Mouse (Mus musculus) limb, embryonic 14.5 days (tissue): ENCODE measurements around the gene Sstr3. TPM values are rescaled to one million over a fixed set of nuclear protein-coding genes. Genes with fewer than 3 reads are reported as not detected.

Experiments
- ATAC-seq: fragments of 200-750 bp; cut with Nextera tagmentation; 2 replicates; pipeline ENCODE4 v1.8.0; 2017; ENCODE audit warnings: low read depth, moderate number of reproducible peaks, moderate TSS enrichment; ENCODE audit not compliant: low FRiP score
- DNase-seq: peaks from one replicate; pipeline ENCODE4 v3.0.0-alpha.2; 2015; ENCODE audit warnings: low spot score
- H3K27ac ChIP-seq: fragments of 300-500 bp; sonication (generic); replicated peaks from 2 replicates; pipeline ENCODE4 v1.5.1; 2014; ENCODE audit warnings: low read depth, mild to moderate bottlenecking, low read length, moderate library complexity, mixed read lengths
- H3K27me3 ChIP-seq: fragments of 300-500 bp; sonication (generic); 2 replicates; pipeline ENCODE4 v1.6.1; 2014; ENCODE audit warnings: low read length, mixed read lengths; ENCODE audit not compliant: control insufficient read depth, insufficient read depth
- H3K36me3 ChIP-seq: fragments of 300-500 bp; sonication (generic); 2 replicates; pipeline ENCODE4 v1.6.1; 2014; ENCODE audit warnings: mild to moderate bottlenecking, low read length, moderate library complexity, mixed read lengths; ENCODE audit not compliant: control insufficient read depth, insufficient read depth
- H3K4me1 ChIP-seq: fragments of 300-500 bp; sonication (generic); 2 replicates; pipeline ENCODE4 v1.6.1; 2014; ENCODE audit warnings: antibody characterized with exemption, low read length, mixed read lengths; ENCODE audit not compliant: control insufficient read depth, insufficient read depth
- H3K4me2 ChIP-seq: fragments of 300-500 bp; sonication (generic); replicated peaks from 2 replicates; pipeline ENCODE4 v1.6.1; 2014; ENCODE audit warnings: low read depth, mild to moderate bottlenecking, low read length, moderate library complexity; ENCODE audit not compliant: severe bottlenecking
- H3K4me3 ChIP-seq: fragments of 300-500 bp; sonication (generic); replicated peaks from 2 replicates; pipeline ENCODE4 v1.5.1; 2014; ENCODE audit warnings: low read length
- H3K9ac ChIP-seq: fragments of 300-500 bp; sonication (generic); 2 replicates; pipeline ENCODE4 v1.6.1; 2014; ENCODE audit warnings: mild to moderate bottlenecking, low read depth, low read length, moderate library complexity; ENCODE audit not compliant: severe bottlenecking
- H3K9me3 ChIP-seq: fragments of 300-500 bp; sonication (generic); 2 replicates; pipeline ENCODE4 v1.6.1; 2016; ENCODE audit warnings: low read length; ENCODE audit not compliant: control insufficient read depth
- POLR2A ChIP-seq: fragments of 200-500 bp; IDR thresholded peaks from 2 replicates; pipeline ENCODE4 v1.8.0; 2012; ENCODE audit warnings: inconsistent platforms, mild to moderate bottlenecking, moderate library complexity, borderline replicate concordance; ENCODE audit not compliant: insufficient read depth, insufficient read length; ENCODE audit errors: extremely low read depth
- WGBS: fragments of 180-500 bp; shearing (Covaris S2); extraction: QIAGEN DNeasy Blood & Tissue Kit; methylation state at CpG from one replicate; pipeline ENCODE4 v1.1.7; 2014; 5-methylcytosine and 5-hydroxymethylcytosine counted together
- polyA plus RNA-seq, 2 experiments: library from polyadenylated mRNA; depleted of rRNA in 1 of 2; stranded (reverse) in 1 of 2; unstranded in 1 of 2; fragments of >200 nt; fragmentation: Nextera tagmentation in 1 of 2; extraction: Ambion mirVana in 1 of 2; gene quantifications; 2 replicates each; pipeline versions ENCODE4 v1.2.1 to v1.2.3; 2012 to 2014

The Sstr3 gene
- polyA plus RNA-seq, 2 experiments = 0.05 TPM; not detected in 1

GRCm38 (mm10) chr15:78583352-78583751 is 38.9 kb upstream of the Sstr3 start:
- no peak overlapping the region for H3K4me3 ChIP-seq
- H3K36me3 ChIP-seq = no peaks in the 10 kb centered on the region
- WGBS = 17% methylated on average over 11 of the region's 11 CpGs
- no peak for ATAC-seq
- DNase-seq = no peak
- no peak overlapping the region for H3K9ac ChIP-seq
- H3K4me2 ChIP-seq = no peak overlapping the region
- no peak overlapping the region for H3K27ac ChIP-seq
- H3K27me3 ChIP-seq = no peaks in the 10 kb centered on the region
- TF ChIP-seq POLR2A = no peak
- H3K4me1 ChIP-seq = peaks cover 7% of the 10 kb centered on the region
- peaks cover 5% of the 10 kb centered on the region; the same call in 1 of the 2 replicates for H3K9me3 ChIP-seq

DNA sequence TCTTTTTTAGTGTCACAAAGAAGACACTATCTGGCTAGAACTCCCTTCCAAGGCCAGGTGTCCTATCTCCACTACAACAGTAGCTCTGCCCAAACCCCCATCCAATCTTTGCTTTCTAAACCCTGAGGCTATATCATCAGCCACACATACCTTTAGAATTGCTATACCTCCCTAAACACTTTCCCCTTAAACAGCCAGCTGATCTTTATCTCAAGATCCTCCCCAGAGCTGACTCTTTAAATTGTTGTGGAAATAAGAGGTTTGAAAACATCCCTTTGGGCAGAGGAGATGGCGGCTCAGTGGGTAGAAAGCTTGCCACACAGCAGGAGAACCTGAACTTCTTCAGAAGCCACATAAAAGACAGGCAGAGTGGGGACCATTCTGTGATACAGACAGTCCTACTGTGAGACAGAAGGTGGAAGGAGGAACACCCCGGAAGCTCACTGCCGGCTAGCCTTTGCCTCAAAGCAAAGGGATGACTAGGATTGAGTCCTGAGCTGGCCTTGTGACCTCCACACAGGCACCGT is 31.9 kb upstream of the Sstr3 start:
- Histone ChIP-seq H3K4me2 (no peak overlapping the region), H3K9me3 (no peaks in the 10 kb centered on the region), H3K27me3 (no peaks in the 10 kb centered on the region), H3K9ac (no peak overlapping the region), H3K4me3 (no peak overlapping the region), H3K36me3 (no peaks in the 10 kb centered on the region), H3K4me1 (peaks cover 4% of the 10 kb centered on the region), H3K27ac (no peak overlapping the region)
- no peak for DNase-seq
- no peak for ATAC-seq
- WGBS = 43% methylated on average over 4 of the region's 4 CpGs
- no peak for TF ChIP-seq POLR2A

DNA sequence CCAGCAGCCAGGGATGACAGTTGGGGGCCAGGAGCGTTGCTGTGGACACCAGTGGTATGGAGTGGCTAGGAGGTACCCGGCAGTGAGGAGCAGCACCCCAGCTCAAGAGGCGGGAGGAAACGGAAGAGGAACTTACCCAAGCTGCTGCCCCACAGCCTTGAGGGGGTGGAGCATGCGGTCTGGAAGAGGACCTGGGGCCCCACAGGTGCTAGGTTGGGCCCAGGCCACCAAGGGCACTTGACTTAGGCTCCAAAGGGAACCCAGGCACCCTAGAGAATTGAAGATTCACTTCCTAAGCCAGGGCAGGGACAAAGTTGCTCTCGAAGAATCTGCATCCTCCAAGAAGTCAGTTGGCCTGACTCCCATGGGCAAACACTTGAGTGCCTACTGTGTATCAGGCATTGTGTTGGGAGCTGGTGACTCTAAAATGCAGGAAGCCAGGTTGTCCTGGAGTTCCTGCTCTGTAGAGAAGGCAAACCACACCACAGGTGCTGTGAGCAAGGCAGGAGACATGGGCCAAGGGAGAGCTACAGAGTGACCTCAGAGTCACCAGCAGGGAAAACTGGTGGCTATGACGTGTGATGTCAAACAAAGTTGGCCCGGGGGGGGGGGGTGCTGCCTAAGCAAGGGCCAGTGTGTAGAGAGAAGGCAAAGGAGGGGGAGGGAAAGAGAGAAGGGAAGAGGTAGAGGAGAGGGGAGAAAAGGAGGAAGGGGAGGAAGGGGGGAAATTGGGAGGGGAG is 28.3 kb upstream of the Sstr3 start, which contains the start of gene Rac2:
Rac2 (minus strand) TSS at position 126 of the 740 bp plus-strand sequence.
- ATAC-seq (no peak), DNase-seq (no peak)
- WGBS = 81% methylated on average over 8 of the region's 8 CpGs
- no peak for TF ChIP-seq POLR2A
- H3K4me1 ChIP-seq = no peaks in the 10 kb centered on the region
- H3K27me3 ChIP-seq = no peaks in the 10 kb centered on the region
- no peak within 1 kb of the TSS for H3K9ac ChIP-seq
- no peaks in the 10 kb centered on the region for H3K36me3 ChIP-seq
- H3K27ac ChIP-seq = no peak within 1 kb of the TSS
- no peak within 1 kb of the TSS for H3K4me2 ChIP-seq
- H3K4me3 ChIP-seq = no peak within 1 kb of the TSS
- H3K9me3 ChIP-seq = no peaks in the 10 kb centered on the region

DNA sequence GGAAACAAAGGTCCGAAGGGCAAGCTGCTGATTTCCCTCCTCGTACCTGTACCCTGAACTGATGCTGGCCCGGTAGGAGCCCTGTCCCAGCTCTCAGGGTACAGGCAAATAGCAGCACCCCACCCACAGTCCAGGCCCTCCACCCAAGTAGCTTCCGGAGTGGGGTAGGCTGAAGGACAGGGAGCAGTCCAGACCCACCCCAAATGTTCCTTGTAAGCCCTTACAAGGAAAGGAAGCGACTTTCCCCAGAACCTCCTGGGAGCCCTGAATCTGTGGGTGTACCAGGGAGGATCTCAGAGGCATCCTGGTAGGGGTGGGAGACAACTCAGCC is 27.8 kb upstream of the Sstr3 start:
- ATAC-seq = no peak
- no peak for TF ChIP-seq POLR2A
- Histone ChIP-seq H3K4me1 (no peaks in the 10 kb centered on the region), H3K27me3 (no peaks in the 10 kb centered on the region), H3K4me3 (no peak overlapping the region), H3K36me3 (no peaks in the 10 kb centered on the region), H3K27ac (no peak overlapping the region), H3K4me2 (no peak overlapping the region), H3K9me3 (no peaks in the 10 kb centered on the region), H3K9ac (no peak overlapping the region)
- WGBS = 83% methylated on average over 5 of the region's 5 CpGs
- no peak for DNase-seq

- no peaks in the 10 kb centered on the region for H3K36me3 ChIP-seq
- H3K9me3 ChIP-seq = no peaks in the 10 kb centered on the region
- H3K4me2 ChIP-seq = no peak overlapping the region
- H3K27ac ChIP-seq = no peak overlapping the region
- no peak for DNase-seq
- 58% methylated on average over 15 of the region's 16 CpGs for WGBS
- no peak for ATAC-seq
- H3K4me1 ChIP-seq = no peaks in the 10 kb centered on the region
- no peak overlapping the region for H3K9ac ChIP-seq
- no peak overlapping the region for H3K4me3 ChIP-seq
- TF ChIP-seq POLR2A = no peak
- no peaks in the 10 kb centered on the region for H3K27me3 ChIP-seq
Measured at GRCm38 (mm10) chr15:78571554-78572269, 27.2 kb upstream of the Sstr3 start.
